In genomic region chr1:187448173-187448572, GRCm38 (mm10) we compare ENCODE assay signal across 8 mouse cellular contexts.
DNase-seq lines count a peak whose midpoint lies in the region; TF ChIP-seq lines count a peak whose summit lies in the region.

No protein-coding gene starts in this region.

- no peak overlapping the region for H3K9ac ChIP-seq in liver, adult 2 months (ENCODE audit: low read depth, low read length)

- H3K27ac ChIP-seq in heart, embryonic 10.5 days = peak overlapping the region; percentile 13; the same call in 1 of the 2 replicates
- no peak overlapping the region for H3K27ac ChIP-seq in liver, adult 2 months (replicated peaks; ENCODE audit: insufficient read depth, low read depth, low read length)
- no peak overlapping the region for H3K27ac ChIP-seq in olfactory bulb, adult 2 months (ENCODE audit: insufficient read depth, low read depth, low read length)

- TF ChIP-seq CTCF in liver, adult 2 months (IDR thresholded peaks at IDR 0.05; ENCODE audit: low read depth, low read length) = peak; percentile 81
- TF ChIP-seq CTCF in olfactory bulb, adult 2 months (IDR thresholded peaks at IDR 0.05; ENCODE audit: insufficient read depth, low read depth, low read length) = peak; percentile 61; the same call in 1 of the 2 replicates

- H3K27me3 ChIP-seq in heart, embryonic 10.5 days (ENCODE audit: insufficient read depth, poor library complexity, severe bottlenecking) = no peaks in the 10 kb centered on the region
- no peaks in the 10 kb centered on the region for H3K27me3 ChIP-seq in liver, adult 2 months (ENCODE audit: control insufficient read depth, insufficient read depth, low read length)

- peak; percentile 78 for DNase-seq in 3T3-L1 (ENCODE audit: low read depth, low spot score)
- peak; percentile 54 to 58 for DNase-seq in adrenal gland, adult 18-20 months (ENCODE audit: low spot score in 2 of 2)
- DNase-seq in embryo, embryonic 9.5 days (ENCODE audit: extremely low spot score) = peak; percentile 72
- DNase-seq in heart, embryonic 10.5 days (ENCODE audit: low spot score) = peak; percentile 78
- peak; percentile 82 for DNase-seq in kidney, postnatal 14 days
- peak; percentile 34 for DNase-seq in liver, adult 2 months (ENCODE audit: extremely low read depth, low read depth, low spot score)
- peak; percentile 62 to 70 for DNase-seq in urinary bladder, postnatal 4 days (ENCODE audit: low spot score in 2 of 2)

- H3K4me3 ChIP-seq in heart, embryonic 10.5 days = no peak overlapping the region
- H3K4me3 ChIP-seq in liver, adult 2 months (ENCODE audit: insufficient read depth, low read depth, low read length) = no peak overlapping the region
- H3K4me3 ChIP-seq in olfactory bulb, adult 2 months (ENCODE audit: insufficient read depth, low read depth, low read length) = no peak overlapping the region

- no peaks in the 10 kb centered on the region for H3K9me3 ChIP-seq in heart, embryonic 10.5 days

- no peaks in the 10 kb centered on the region for H3K36me3 ChIP-seq in heart, embryonic 10.5 days
- H3K36me3 ChIP-seq in liver, adult 2 months (ENCODE audit: control insufficient read depth, insufficient read depth, low read length) = no peaks in the 10 kb centered on the region

- TF ChIP-seq POLR2A in liver, adult 2 months (IDR thresholded peaks at IDR 0.05; ENCODE audit: extremely low read depth, insufficient read depth, low read length) = no peak
- TF ChIP-seq POLR2A in olfactory bulb, adult 2 months (IDR thresholded peaks at IDR 0.05; ENCODE audit: insufficient read depth, low read depth, low read length) = no peak

- peaks cover 13% of the 10 kb centered on the region; the same call in 1 of the 2 replicates for H3K4me1 ChIP-seq in heart, embryonic 10.5 days
- no peaks in the 10 kb centered on the region for H3K4me1 ChIP-seq in liver, adult 2 months (ENCODE audit: control insufficient read depth, insufficient read depth, low read length)
- H3K4me1 ChIP-seq in olfactory bulb, adult 2 months (ENCODE audit: control insufficient read depth, insufficient read depth, low read length) = peaks cover 2% of the 10 kb centered on the region; the same call in 1 of the 2 replicates

- no peaks in the 10 kb centered on the region for H3K79me2 ChIP-seq in liver, adult 2 months (ENCODE audit: control insufficient read depth, insufficient read depth, low read length)

- WGBS in heart, embryonic 10.5 days = 19% methylated on average over 6 of the region's 6 CpGs
- 22% methylated on average over 6 of the region's 6 CpGs for WGBS in liver, adult 2 months
- WGBS in olfactory bulb, adult 2 months = 23% methylated on average over 6 of the region's 6 CpGs
